Mouse (Mus musculus) E14TG2a.4 (cell line): ENCODE data around the gene Ggps1.

Experiments used
- CTCF ChIP-seq: conservative IDR thresholded peaks from 2 replicates; pipeline ENCODE4 v1.5.1; 2014; ENCODE audit warnings: low read length
- NANOG ChIP-seq: IDR thresholded peaks from 2 replicates; pipeline ENCODE4 v1.6.1; 2014; ENCODE audit warnings: borderline replicate concordance, low read length, mixed read lengths
- POU5F1 ChIP-seq: IDR thresholded peaks from 2 replicates; pipeline ENCODE4 v1.6.1; 2014; ENCODE audit warnings: low read length, borderline replicate concordance

- no peak for TF ChIP-seq CTCF
- TF ChIP-seq NANOG: no peak
- TF ChIP-seq POU5F1: no peak
These were observed 47.7 kb downstream of the Ggps1 start for GRCm38 (mm10) chr13:14015609-14016008.
